ENCODE assay signal across 8 mouse cellular contexts in genomic region chr16:16559016-16559877, GRCm38 (mm10). TPM values are rescaled to one million over a fixed set of nuclear protein-coding genes. Genes with fewer than 3 reads are reported as not detected.
DNase-seq lines count a peak whose midpoint lies in the region; ATAC-seq lines count a peak whose summit lies in the region.

No protein-coding gene starts in this region.

- H3K4me3 ChIP-seq in neural tube, embryonic 12.5 days, result peak overlapping the region; percentile 48

- ATAC-seq in neural tube, embryonic 12.5 days (ENCODE audit: low FRiP score, low read depth), result peak; percentile 73

- no peaks in the 10 kb centered on the region for H3K9me3 ChIP-seq in neural tube, embryonic 12.5 days

- intact Hi-C loops in left cerebral cortex, postnatal 10 days (cut with DNase I), result no loop called here
- intact Hi-C loops in gastrocnemius, postnatal 14 days (cut with DNase I; ENCODE audit: low total_unique reads), result no loop called here

- H3K27me3 ChIP-seq in neural tube, embryonic 12.5 days (replicated peaks), result no peaks in the 10 kb centered on the region

- DNase-seq in left cerebral cortex, adult 11 months (ENCODE audit: low spot score), result peak; percentile 23
- DNase-seq in left cerebral cortex, postnatal 10 days (ENCODE audit: extremely low spot score in 1 of 2, low spot score in 2 of 2), result no peak
- DNase-seq in embryo, embryonic 11.5 days (ENCODE audit: low read depth, low spot score), result peak; percentile 4
- peak; percentile 22 to 64 for DNase-seq in layer of hippocampus, adult 18-20 months (ENCODE audit: low spot score in 2 of 2)
- DNase-seq in natural killer cell, adult 2 months (ENCODE audit: low spot score in 2 of 2), result no peak
- DNase-seq in thymus, postnatal 14 days, result no peak
- DNase-seq in gastrocnemius, postnatal 14 days, result no peak

- peak overlapping the region; percentile 60 for H3K4me2 ChIP-seq in neural tube, embryonic 12.5 days (replicated peaks)

- 10% methylated on average over 3 of the region's 3 CpGs for WGBS in neural tube, embryonic 12.5 days

- H3K27ac ChIP-seq in neural tube, embryonic 12.5 days, result peak overlapping the region; percentile 60

- no peaks in the 10 kb centered on the region for H3K36me3 ChIP-seq in neural tube, embryonic 12.5 days

- peak overlapping the region; percentile 19 for H3K9ac ChIP-seq in neural tube, embryonic 12.5 days

- peaks cover 11% of the 10 kb centered on the region for H3K4me1 ChIP-seq in neural tube, embryonic 12.5 days

RNA-seq across cellular contexts. Expression of gene Fgd4, which starts 41.1 kb away (rescaled TPM):
- 10 to 100 TPM; 50.8 to 52.6 TPM for total RNA-seq in left cerebral cortex, postnatal 10 days (2021)
- 10 to 100 TPM; 46.4 to 50.1 TPM for total RNA-seq in layer of hippocampus, adult 18-20 months (2021)
- 23.0 and 24.9 TPM in 2 replicates for polyA plus RNA-seq in neural tube, embryonic 12.5 days (2016; fragmentation: Nextera tagmentation; extraction: Ambion mirVana)
- 10 to 100 TPM; 11.6 to 12.8 TPM for total RNA-seq in gastrocnemius, postnatal 14 days (2021)

Comparison
In these comparisons a context has a peak if more than half of its experiments do, and no peak if none do; other contexts are left out.
1. DNase-seq: peak in left cerebral cortex, adult 11 months (single experiment), embryo, embryonic 11.5 days (single experiment) and layer of hippocampus, adult 18-20 months (2 of 2); none in left cerebral cortex, postnatal 10 days (0 of 2), natural killer cell, adult 2 months (0 of 2), thymus, postnatal 14 days (single experiment) and gastrocnemius, postnatal 14 days (single experiment).